Mouse (Mus musculus) ZHBTc4 (cell line): ENCODE results near the gene Rhov.
A peak's percentile ranks its signal among the peaks of the same experiment; 100 is the strongest.

Experiments
- DNase-seq: peaks from one replicate; pipeline ENCODE4 v3.0.0-alpha.2; 2011; ENCODE audit warnings: low read depth, low spot score

Rhov gene

DNA sequence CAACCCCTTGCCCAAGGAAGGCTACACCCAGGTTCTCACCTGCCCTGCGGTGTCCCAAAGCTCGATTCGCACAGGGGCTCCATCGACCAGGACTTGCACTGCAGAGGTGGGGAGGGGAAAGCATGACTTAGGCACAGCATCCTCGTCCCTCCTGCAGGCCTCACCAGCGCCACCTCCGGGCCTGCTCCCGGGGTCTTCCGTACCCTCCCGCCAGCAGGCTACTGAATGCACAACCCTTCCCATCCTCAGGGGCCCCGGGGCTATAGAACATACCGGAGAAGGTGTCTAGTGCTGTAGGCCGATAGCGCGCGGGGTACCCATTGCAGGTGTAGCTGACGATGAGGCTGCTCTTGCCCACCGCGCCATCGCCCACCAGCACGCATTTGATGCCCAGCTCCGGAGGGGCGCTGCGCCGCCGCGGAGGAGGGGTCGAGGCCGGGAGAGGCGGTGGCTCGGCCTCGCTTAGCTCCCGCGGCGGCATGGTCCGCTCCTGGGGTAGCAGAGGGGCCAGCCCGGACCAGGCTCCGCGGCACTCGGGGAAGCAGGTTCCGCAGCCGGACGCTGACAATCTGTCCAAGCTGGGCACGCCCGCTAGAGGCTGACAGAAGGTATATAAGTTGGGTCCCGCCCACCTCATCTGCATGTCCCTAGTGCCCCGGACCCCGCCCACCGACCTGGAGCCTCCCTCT, at the start of gene Rhov:
Gene Rhov (minus strand): TSS at position 630 of the 689 bp plus-strand sequence.
- peak; percentile 79 for DNase-seq

DNA sequence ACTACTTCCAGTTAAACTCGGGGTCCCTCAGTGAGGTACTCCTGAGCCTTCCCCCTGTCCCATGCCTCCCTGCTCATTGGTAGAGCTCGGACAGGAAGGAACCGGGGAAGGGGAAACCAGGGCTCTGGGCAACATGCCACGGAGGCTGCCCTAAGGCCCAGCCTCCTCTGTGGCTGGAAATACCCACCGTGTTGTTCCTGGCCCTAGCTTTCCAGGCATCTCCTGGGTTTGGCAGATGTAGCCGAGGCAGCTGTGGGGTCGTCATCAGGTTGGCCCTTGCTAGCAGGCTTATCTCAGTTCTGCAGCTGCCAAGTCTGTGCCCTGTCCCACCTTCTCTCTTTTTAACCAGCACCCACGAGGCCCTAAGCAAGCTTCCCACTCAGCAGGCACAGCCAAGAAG, 49.5 kb upstream of the Rhov start:
- no peak for DNase-seq

DNA sequence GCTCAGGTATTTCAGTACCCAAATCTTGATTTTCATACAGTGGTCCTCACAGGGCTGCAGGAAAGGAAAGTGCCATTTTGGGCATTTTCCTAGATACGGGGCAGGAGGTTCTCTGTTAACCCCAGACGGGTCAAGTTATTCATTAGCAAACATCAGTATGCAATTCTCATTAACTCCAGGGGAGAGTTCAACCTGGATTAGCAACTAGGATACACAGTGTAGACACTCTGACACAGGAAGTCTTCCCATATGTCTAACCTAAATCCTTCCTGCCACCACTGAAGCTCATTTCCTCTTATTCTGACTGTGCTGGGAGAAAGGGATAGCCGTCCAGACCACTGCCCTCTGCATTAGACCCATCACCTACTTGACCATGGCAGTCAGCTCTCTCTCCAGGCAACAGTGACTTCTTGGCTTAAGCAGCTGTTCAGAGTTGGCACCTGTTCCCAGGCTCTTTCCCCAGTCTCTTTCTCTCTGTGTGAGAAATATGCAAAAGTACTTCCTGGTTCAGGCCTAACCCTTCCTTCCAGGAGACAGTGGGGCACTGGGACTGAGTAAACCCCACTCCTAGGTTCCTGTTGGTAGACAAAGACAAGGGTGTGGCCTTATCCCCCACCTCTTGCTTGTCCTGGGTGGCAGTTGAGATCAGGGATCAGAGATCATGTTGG, 47.1 kb upstream of the Rhov start:
- no peak for DNase-seq

DNA sequence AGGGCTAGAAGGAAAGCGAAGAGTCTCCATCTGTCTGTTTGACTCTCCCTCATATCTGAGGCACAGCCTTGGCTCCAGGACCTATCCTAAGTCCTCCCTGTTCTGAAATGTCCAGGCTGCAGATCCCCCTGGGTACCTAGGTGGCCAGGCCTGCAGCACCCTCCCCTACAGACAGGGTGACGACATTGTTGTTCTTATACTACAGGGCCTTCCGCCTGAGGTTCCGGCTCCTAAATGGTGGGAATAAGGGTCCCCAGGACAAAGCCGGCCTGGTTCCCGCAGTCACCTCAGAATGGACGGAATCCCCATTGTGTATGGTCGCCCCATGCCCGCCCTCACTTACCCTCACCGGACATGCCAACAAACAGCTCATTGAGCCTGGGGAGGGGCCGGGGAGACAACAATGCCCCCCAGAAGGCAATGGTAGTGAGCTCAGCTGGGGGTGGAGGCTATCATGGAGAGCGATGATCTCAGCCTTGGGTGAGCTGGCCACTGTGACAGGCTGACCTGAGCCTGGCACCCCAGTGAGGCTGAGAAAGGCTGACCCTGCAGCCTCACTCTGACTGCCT, 43.8 kb upstream of the Rhov start:
- DNase-seq: no peak

DNA sequence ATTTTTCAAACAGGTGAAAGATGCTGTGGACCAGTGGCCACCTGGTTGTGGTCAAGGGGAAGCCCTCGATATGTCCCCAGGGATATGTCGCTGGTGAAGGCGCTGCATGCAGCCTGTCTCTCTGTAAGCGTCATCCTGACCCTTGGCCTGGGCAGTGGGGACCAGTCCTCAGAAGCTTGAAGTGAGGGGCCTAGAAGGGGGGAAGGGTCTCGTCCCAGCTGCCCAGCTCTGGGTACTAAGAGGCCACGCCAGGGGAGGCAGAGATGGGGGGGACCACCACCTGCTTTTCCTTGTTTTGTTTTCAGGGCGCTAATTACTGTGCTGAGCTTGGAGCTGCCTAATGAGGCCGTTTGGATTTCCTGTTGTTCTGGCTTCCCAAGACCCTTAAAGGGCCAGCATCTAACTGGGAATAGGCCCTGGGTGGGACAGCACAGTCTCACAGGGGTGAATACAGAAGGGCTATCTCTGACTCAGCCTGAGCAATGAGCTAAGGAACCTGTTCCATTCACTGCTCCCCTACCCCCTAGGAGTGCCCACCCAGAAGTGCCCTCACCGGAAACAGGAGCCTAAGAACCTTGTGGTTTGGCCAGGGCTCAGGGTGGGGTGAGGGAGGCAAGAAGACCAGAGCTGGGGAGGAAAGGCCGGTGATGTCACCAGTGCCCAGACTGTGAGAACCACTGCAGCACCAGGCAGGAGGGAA, 42.9 kb upstream of the Rhov start:
- no peak for DNase-seq

GRCm38 (mm10) chr2:119312380-119312958, 41.4 kb upstream of the Rhov start:
- DNase-seq: no peak

- DNase-seq: no peak
These were observed 40.5 kb upstream of the Rhov start for GRCm38 (mm10) chr2:119311544-119311943.

DNA sequence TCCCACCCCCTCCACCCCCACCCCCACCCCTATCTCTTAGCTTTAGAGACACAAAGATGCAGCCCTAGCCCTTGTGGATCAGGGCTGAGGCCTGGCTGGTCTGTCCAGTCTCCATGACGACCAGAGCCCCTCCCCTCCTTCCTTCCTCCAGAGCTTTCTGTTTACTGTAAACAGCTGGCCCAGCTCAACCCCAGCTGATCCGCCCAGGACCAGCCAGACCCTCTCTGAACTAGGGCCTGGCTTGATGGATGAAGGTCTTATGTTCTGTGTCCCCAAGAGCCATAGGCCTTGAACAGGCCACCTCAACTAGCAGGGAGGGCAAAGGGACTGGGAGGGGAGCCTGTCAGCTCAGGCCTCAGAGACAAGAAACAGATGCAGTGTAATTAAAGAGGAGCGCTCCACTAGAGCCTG, 33.7 kb upstream of the Rhov start:
- DNase-seq: peak; percentile 88

DNA sequence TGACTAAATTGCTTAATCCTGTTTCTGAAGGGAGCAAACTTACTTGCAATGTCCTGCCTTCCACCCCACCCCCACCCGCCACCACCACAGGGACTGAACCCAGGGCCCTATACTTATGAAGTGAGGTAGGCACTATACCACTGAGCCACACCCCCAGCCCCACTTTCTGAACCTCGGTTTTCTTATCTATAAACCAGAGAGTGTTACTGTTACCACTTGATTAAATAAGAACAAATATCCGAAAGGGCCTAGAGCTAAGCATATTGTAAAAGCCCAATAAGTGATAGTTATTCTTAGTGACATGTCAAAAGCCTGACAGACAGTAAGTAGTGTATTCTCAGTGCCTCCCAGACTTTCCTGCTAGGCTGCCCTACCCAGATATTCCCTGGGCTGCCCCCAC, 33.3 kb upstream of the Rhov start:
- no peak for DNase-seq

DNA sequence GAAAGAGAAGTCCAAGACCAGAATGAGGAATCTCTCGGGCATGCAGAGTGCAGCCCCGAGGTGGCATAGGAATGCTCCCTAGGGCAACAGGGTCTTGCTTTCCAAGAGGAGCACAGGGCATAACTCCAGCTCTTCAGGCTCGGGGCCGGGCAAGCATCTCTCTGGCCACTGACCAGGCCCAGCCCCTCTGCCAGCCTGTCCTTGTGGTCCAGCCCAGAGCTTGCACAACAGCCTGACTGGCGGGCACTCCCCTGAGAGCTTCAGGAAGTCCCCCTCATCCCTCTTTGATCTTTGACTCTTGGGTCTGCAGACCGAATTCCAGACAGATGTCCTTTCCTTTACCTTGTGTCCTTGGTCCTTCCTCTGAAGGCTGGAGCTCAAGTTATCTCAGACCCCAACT, 31.8 kb upstream of the Rhov start:
- DNase-seq: no peak

GRCm38 (mm10) chr2:119300819-119301493, 29.9 kb upstream of the Rhov start:
- no peak for DNase-seq

DNA sequence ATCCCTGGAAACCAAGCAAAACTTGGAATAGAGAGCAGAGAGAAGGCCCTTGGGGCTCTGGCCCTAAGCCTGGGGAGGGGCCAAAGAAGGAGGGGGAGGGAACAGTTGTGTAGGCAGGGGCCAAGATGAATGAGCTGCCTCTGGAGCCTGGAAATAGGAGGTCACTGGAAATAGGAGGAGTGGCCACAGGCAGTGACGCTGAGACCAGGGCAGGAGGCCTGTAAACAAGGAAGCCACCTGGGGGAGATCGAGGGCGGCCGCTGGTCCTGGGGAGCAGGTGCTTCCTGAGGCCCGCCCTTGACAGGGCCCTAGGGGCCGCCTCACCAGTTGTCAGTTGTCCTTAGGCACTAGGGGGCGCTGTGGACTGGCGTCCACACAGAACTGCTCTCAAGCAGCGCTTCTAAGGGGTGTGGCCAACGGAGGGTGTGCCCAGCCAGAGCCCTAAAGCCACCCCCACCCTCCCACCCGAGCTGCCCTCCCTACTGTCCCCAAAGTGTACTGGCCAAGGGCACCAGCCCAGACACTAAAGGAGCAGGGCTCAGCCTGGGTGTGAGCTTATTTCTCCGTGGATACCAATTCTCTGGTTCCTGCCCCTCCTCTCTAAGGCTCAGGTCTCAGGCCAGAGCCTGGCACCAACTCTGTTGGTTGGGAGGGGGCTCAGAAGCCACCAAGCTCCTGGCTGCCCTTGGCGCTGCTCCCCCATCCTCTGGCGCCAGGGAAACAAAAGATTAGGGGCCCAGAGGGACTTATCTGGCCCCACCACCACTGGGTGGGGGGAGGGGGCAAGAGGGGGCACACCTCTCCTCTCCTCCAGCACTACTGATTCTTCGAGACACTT, 29.1 kb upstream of the Rhov start:
- DNase-seq: peak; percentile 95

GRCm38 (mm10) chr2:119298839-119299238, 27.8 kb upstream of the Rhov start:
- no peak for DNase-seq

DNA sequence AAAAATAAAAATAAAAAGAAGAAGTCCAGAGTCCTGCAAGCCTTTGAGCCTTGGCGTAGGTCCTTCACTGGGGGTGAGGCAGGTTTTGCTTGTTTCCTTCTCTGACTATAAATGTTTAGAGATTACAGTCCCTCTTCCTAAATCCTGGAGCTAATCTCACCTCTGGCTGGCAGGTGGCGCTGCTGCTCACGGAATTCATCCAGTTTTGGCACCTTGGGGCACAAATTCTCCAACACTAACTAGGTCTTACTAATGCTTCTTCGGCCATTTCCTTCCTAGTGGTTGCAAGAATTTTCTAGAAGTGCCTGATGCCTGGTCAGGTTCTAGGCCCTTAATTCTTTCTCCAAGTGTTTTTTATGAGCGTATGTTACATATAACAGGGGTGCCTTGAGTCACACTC, 27.3 kb upstream of the Rhov start:
- DNase-seq: peak; percentile 76

DNA sequence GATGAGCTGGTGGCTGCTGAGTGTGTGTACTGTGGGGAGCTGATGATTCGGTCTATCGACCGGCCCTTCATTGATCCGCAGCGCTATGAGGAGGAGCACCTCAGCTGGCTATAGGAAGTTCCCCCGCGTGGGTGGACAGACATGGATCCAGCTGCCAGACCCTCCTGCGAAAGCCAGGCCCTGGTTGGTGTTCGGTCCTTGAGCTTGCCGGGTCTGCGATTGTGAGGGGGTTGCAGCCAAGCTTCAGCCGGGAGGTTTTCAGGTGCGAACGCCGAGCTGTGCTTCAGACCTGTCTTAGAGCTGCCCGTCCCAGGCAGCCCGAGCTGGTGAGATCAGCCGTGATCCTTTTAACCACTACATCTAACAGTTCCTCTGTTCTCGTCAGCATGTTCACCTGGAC, 26.4 kb upstream of the Rhov start:
- DNase-seq: no peak

GRCm38 (mm10) chr2:119296756-119297155, 25.7 kb upstream of the Rhov start:
- DNase-seq: no peak

DNA sequence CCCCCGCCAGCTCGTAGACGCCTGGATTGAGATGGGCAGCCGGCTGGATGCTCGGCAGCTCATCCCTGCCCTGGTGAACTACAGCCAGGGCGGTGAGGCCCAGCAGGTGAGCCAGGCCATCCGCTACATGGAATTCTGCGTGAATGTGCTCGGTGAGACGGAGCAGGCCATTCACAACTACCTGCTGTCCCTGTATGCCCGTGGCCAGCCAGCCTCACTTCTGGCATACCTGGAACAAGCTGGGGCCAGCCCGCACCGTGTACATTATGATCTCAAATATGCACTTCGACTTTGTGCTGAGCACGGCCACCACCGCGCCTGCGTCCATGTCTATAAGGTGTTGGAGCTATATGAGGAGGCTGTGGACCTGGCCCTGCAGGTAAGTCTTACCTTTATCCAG, 23.3 kb upstream of the Rhov start:
- no peak for DNase-seq

DNA sequence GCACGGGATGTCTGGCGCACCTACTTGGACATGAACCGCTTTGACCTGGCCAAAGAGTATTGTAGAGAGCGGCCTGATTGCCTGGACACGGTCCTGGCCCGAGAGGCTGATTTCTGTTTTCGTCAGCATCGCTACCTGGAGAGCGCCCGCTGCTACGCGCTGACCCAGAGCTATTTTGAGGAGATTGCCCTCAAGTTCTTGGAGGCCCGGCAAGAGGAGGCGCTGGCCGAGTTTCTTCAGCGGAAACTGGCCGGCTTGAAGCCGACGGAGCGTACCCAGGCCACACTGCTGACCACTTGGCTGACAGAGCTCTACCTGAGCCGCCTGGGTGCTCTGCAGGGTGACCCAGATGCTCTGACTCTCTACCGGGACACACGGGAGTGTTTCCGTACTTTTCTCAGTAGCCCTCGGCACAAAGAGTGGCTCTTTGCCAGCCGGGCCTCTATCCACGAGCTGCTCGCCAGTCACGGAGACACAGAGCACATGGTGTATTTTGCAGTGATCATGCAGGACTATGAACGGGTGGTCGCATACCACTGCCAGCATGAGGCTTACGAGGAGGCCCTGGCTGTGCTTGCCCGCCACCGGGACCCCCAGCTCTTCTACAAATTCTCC, 22.8 kb upstream of the Rhov start:
- DNase-seq: no peak

DNA sequence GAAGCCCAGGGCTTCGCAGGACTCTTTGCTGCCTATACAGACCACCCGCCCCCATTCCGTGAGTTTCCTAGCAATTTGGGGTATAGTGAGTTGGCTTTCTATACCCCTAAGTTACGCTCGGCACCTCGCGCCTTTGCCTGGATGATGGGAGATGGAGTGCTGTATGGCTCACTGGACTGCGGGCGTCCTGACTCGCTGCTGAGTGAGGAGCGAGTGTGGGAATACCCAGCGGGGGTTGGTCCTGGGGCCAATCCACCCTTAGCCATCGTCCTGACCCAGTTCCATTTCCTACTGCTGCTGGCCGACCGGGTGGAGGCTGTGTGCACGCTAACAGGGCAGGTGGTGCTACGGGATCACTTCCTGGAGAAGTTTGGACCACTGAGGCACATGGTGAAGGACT, 22.2 kb upstream of the Rhov start:
- DNase-seq: no peak

- no peak for DNase-seq
These were observed 21.8 kb upstream of the Rhov start for GRCm38 (mm10) chr2:119292852-119293251.
